Mouse (Mus musculus): ENCODE measurements around the gene Ddx39. TPM values are rescaled to one million over a fixed set of nuclear protein-coding genes. Genes with fewer than 3 reads are reported as not detected.

Ddx39 gene
- total RNA-seq, 2 experiments from 2014 or later = 15.8 to 17.2 TPM

- intact Hi-C loops (cut with DNase I) = loop anchor here (1.0 kb wide), 1 partner anchor 17 kb away; the partner anchor contains the start of gene Ddx39
- peak; percentile 47 to 60 for DNase-seq
Measured at GRCm38 (mm10) chr8:83698291-83698660, 16.7 kb upstream of the Ddx39 start.

GRCm38 (mm10) chr8:83698661-83699453, 16.1 kb upstream of the Ddx39 start, which contains the start of gene Pkn1:
TSS of gene Pkn1 (minus strand) at chr8:83699179.
- DNase-seq = peak; percentile 79 to 85
- intact Hi-C loops (cut with DNase I) = loop anchor here (1.0 kb wide), 1 partner anchor 16 kb away; the partner anchor contains the start of gene Ddx39

GRCm38 (mm10) chr8:83699566-83699965, 15.4 kb upstream of the Ddx39 start:
- no peak for DNase-seq
- intact Hi-C loops (cut with DNase I) = no loop called here

GRCm38 (mm10) chr8:83700423-83701085, 14.4 kb upstream of the Ddx39 start:
- intact Hi-C loops (cut with DNase I) = no loop called here

GRCm38 (mm10) chr8:83703426-83703825, 11.6 kb upstream of the Ddx39 start:
- intact Hi-C loops (cut with DNase I) = no loop called here
- DNase-seq = no peak

More at GRCm38 (mm10) chr8:83700423-83701085, 14.4 kb upstream of the Ddx39 start:
- no peak for DNase-seq

GRCm38 (mm10) chr8:83706411-83706810, 8.6 kb upstream of the Ddx39 start:
- no peak for DNase-seq

GRCm38 (mm10) chr8:83707554-83707953, 7.4 kb upstream of the Ddx39 start:
- no peak for DNase-seq
- intact Hi-C loops (cut with DNase I) = no loop called here

More at GRCm38 (mm10) chr8:83706411-83706810, 8.6 kb upstream of the Ddx39 start:
- intact Hi-C loops (cut with DNase I) = no loop called here

GRCm38 (mm10) chr8:83714676-83715030, 324 bp upstream of the Ddx39 start:
- intact Hi-C loops (cut with DNase I) = loop anchor here (1.0 kb wide), 1 partner anchor 16 kb away; no protein-coding TSS in a partner anchor
- no peak for DNase-seq

GRCm38 (mm10) chr8:83715771-83716170, 794 bp downstream of the Ddx39 start:
- intact Hi-C loops (cut with DNase I) = loop anchor here (1.0 kb wide), 1 partner anchor 17 kb away; no protein-coding TSS in a partner anchor
- DNase-seq = no peak

- no peak for DNase-seq
- intact Hi-C loops (cut with DNase I) = no loop called here
Measured at GRCm38 (mm10) chr8:83716563-83716962, 1.6 kb downstream of the Ddx39 start.

- no peak for DNase-seq
- intact Hi-C loops (cut with DNase I) = no loop called here
Measured at GRCm38 (mm10) chr8:83719048-83719447, 4.1 kb downstream of the Ddx39 start.

- intact Hi-C loops (cut with DNase I) = loop anchor here (2.0 to 5.0 kb wide), 2 partner anchors 57 to 233 kb away; no protein-coding TSS in a partner anchor
Measured at GRCm38 (mm10) chr8:83719693-83720092, 4.7 kb downstream of the Ddx39 start.

GRCm38 (mm10) chr8:83721405-83722025, 6.5 kb downstream of the Ddx39 start:
- intact Hi-C loops (cut with DNase I) = loop anchor here (2.0 to 5.0 kb wide), 2 partner anchors 59 to 231 kb away; no protein-coding TSS in a partner anchor
- DNase-seq = peak; percentile 79 to 81

More at GRCm38 (mm10) chr8:83719693-83720092, 4.7 kb downstream of the Ddx39 start:
- no peak for DNase-seq

GRCm38 (mm10) chr8:83722631-83723030, 7.7 kb downstream of the Ddx39 start:
- DNase-seq = no peak
- intact Hi-C loops (cut with DNase I) = loop anchor here (5.0 kb wide), 1 partner anchor 230 kb away; no protein-coding TSS in a partner anchor

- intact Hi-C loops (cut with DNase I) = loop anchor here (2.0 to 5.0 kb wide), 2 partner anchors 59 to 229 kb away; no protein-coding TSS in a partner anchor
- DNase-seq = no peak
Measured at GRCm38 (mm10) chr8:83723447-83724083, 8.6 kb downstream of the Ddx39 start.

GRCm38 (mm10) chr8:83724697-83725482, 9.9 kb downstream of the Ddx39 start:
- DNase-seq = peak; percentile 70 to 81
- intact Hi-C loops (cut with DNase I) = loop anchor here (1.0 to 5.0 kb wide), 3 partner anchors 58 to 227 kb away; no protein-coding TSS in a partner anchor

GRCm38 (mm10) chr8:83725521-83726102, 10.6 kb downstream of the Ddx39 start:
- DNase-seq = no peak
- intact Hi-C loops (cut with DNase I) = loop anchor here (1.0 to 2.0 kb wide), 2 partner anchors 57 to 169 kb away; no protein-coding TSS in a partner anchor

GRCm38 (mm10) chr8:83729009-83729807, 14.2 kb downstream of the Ddx39 start:
- intact Hi-C loops (cut with DNase I) = no loop called here
- DNase-seq = no peak
